Mouse (Mus musculus): ENCODE data around the gene Kiss1. TPM values are rescaled to one million over a fixed set of nuclear protein-coding genes. Genes with fewer than 3 reads are reported as not detected.

Gene Kiss1
- not detected in 4 replicates for total RNA-seq (2023; ENCODE audit: inconsistent age)

DNA sequence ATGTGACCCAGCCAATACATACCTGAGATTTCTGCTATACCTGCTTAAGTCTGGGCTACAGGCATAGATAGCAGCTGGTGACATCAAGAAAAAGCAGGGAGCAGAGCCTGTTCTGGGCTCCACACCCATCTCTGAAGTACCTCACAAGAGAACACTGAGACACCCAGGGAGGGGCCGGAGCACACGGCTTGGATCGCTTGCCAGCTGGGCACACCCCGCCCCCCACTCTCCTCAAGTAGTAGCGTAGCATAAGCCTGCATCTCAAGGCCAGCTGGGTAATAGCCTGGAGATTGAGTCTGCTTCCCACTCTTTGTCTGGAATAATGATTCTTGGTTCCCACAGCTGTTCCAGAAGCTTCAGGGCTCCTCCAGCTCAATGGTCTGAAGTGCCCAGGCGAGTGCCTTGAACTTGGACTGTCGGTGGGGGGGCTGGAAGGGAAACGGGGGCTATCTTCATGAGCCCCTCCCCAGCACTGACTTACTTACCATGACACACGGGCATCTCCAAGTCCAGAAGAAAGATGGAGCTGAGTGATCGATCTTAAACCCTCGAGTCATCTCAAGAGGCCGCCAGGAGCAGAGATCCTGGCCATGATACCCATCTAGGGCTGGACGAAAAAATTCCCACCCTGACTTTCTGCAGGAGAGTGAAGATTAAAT, at the start of gene Kiss1:
Kiss1 (plus strand) TSS at position 609 of the 659 bp plus-strand sequence.

DNA sequence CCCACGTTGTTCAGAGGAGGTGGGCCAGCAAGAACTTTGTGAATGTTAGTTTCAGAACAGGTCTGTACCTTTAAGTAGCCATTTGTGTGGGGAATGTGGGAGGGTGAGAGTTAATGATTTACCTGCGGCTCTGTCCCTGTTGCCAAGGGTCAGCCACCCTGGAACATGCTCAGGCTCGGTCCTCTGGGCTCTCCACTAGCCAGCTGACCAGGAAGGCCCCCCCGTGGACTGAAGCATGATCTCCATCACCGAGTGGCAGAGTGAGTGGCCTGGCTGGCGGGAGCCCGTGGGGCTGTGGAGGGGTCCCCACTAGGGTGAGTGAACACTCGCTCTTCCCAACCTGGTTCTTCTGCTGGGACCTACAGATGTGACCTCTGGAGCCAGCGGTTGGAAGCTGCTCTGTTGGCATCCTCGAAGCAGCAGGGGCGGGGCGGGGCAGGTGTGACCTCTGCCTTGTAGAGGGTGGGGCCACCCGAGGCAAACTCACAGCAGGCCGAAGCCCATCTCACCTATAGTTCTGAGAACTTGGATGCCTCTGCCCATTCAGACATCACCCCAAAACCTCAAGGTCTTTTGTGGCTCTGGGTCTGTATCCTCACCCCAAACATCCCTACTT, 11.9 kb upstream of the Kiss1 start, which contains the start of gene Golt1a:
Golt1a (plus strand) TSS at position 149 of the 616 bp plus-strand sequence.

GRCm38 (mm10) chr1:133350210-133350609, 28.5 kb downstream of the Kiss1 start, which contains the start of gene Ren1:
TSS of gene Ren1 (plus strand) at chr1:133350510.

GRCm38 (mm10) chr1:133363276-133364021, 41.8 kb downstream of the Kiss1 start, which contains the start of gene Etnk2:
TSS of gene Etnk2 (plus strand) at chr1:133363572.

Other genes with a start within 250 kb of the Kiss1 start
- gene Ppp1r15b, start 190.7 kb upstream of the Kiss1 start, total RNA-seq (2023; ENCODE audit: inconsistent age), result 89.9 to 92.8 TPM (median 91.3 TPM) in 4 replicates
- 3.5 to 6.4 TPM (median 3.9 TPM) in 4 replicates for gene Plekha6, start 157.7 kb upstream of the Kiss1 start, total RNA-seq (2023; ENCODE audit: inconsistent age)
- gene Golt1a, start 12.1 kb upstream of the Kiss1 start, total RNA-seq (2023; ENCODE audit: inconsistent age), result not detected in 4 replicates
- gene Ren1, start 28.6 kb downstream of the Kiss1 start, total RNA-seq (2023; ENCODE audit: inconsistent age), result not detected in 4 replicates
- 0.83 TPM in 1 of 4 replicates, not detected in the others for gene Etnk2, start 41.7 kb downstream of the Kiss1 start, total RNA-seq (2023; ENCODE audit: inconsistent age)
- gene Sox13, start 102.5 kb downstream of the Kiss1 start, total RNA-seq (2023; ENCODE audit: inconsistent age), result 0.69 to 1.8 TPM (median 1.0 TPM) in 4 replicates